Mouse (Mus musculus): ENCODE data around the gene Ptprj.

- TF ChIP-seq CTCF (IDR thresholded peaks at IDR 0.05; ENCODE audit: low read depth, low read length) (no peak), POLR2A (IDR thresholded peaks at IDR 0.05; ENCODE audit: borderline replicate concordance, low read depth, low read length) (no peak)
Measured at GRCm38 (mm10) chr2:90543989-90544388, 36.5 kb downstream of the Ptprj start.
